ENCODE assay signal across 8 mouse cellular contexts in the genomic region with DNA sequence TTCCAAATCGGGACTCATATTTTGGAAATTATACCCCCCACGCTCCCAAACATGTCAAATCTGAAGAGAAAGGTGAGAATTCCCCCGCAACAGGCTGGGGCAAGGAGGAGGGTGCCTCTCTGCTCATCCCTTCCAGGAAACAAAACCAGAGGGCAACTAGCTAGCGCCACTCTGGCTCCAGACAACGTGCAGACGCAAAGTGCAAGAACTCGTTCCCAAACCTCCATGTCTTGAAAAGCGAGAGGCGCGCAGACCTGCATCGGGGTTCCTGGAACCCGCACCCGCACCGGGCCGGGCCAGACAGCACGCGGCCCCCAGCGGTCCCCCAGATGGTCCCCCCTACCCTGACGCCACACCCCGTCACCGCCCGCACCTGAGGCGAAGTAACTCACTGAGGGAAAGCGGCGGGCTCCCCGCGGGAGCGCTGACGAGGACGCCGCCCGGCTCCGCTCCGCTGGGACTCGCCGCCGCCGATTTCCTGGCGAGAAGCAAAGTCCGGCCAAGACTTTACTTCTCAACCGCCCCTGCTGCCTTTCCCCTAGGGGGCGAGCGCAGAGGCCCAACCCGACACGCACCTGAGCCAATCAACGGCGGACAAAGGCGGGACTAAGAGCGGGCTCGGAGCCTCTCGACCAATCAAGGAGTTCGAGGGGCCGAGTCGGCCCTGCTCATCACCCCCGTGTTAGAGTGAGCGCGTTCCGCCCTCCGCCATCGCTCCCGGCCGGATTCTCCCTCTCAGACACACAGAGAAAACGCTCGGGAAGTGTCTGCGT. TPM values are rescaled to one million over a fixed set of nuclear protein-coding genes. Genes with fewer than 3 reads are reported as not detected.
DNase-seq lines count a peak whose midpoint lies in the region; ATAC-seq lines count a peak whose summit lies in the region.

A gene (minus strand): TSS at position 561 of the 773 bp plus-strand sequence.

- peak; percentile 99 for ATAC-seq in forebrain, embryonic 14.5 days
- ATAC-seq in neural tube, embryonic 15.5 days (ENCODE audit: low FRiP score): peak; percentile 98

- no peaks in the 10 kb centered on the region for H3K27me3 ChIP-seq in forebrain, embryonic 14.5 days (replicated peaks; ENCODE audit: control insufficient read depth, insufficient read depth, low read length)
- no peaks in the 10 kb centered on the region; the same call in 1 of the 2 replicates for H3K27me3 ChIP-seq in neural tube, embryonic 15.5 days (replicated peaks)

- no peaks in the 10 kb centered on the region for H3K36me3 ChIP-seq in forebrain, embryonic 14.5 days (ENCODE audit: control insufficient read depth, insufficient read depth, low read length)
- no peaks in the 10 kb centered on the region for H3K36me3 ChIP-seq in neural tube, embryonic 15.5 days

- DNase-seq in ES-CJ7 (ENCODE audit: low read depth, low spot score): peak; percentile 98
- peak; percentile 97 for DNase-seq in cerebellum, adult 11 months
- DNase-seq in forebrain, embryonic 14.5 days (ENCODE audit: low spot score): peak; percentile 99
- DNase-seq in heart, postnatal 14 days: peak; percentile 98
- DNase-seq in layer of hippocampus, adult 11-12 months (ENCODE audit: low spot score): peak; percentile 98
- peak; percentile 99 for DNase-seq in lung, adult 18-20 months
- peak; percentile 98 for DNase-seq in testis, postnatal 14 days (ENCODE audit: low spot score)

- peak within 1 kb of the TSS; percentile 93 for H3K4me2 ChIP-seq in forebrain, embryonic 14.5 days (ENCODE audit: low read length)
- H3K4me2 ChIP-seq in neural tube, embryonic 15.5 days: peak within 1 kb of the TSS; percentile 97

- H3K4me1 ChIP-seq in forebrain, embryonic 14.5 days (ENCODE audit: control insufficient read depth, insufficient read depth, low read length): peaks cover 12% of the 10 kb centered on the region
- H3K4me1 ChIP-seq in neural tube, embryonic 15.5 days: peaks cover 27% of the 10 kb centered on the region

- intact Hi-C loops in heart, postnatal 14 days (cut with DNase I): loop anchor here (5.0 kb wide), 1 partner anchor 94 kb away; no protein-coding TSS in a partner anchor

- peak within 1 kb of the TSS; percentile 62 for H3K4me3 ChIP-seq in forebrain, embryonic 14.5 days (ENCODE audit: low read depth, low read length)
- H3K4me3 ChIP-seq in neural tube, embryonic 15.5 days (replicated peaks): peak within 1 kb of the TSS; percentile 58

- peak within 1 kb of the TSS; percentile 86 for H3K27ac ChIP-seq in forebrain, embryonic 14.5 days (ENCODE audit: low read depth, low read length)
- peak within 1 kb of the TSS; percentile 86 for H3K27ac ChIP-seq in neural tube, embryonic 15.5 days (replicated peaks)

- 1% methylated on average over 65 of the region's 65 CpGs for WGBS in forebrain, embryonic 14.5 days
- under 1% methylated on average over 65 of the region's 65 CpGs for WGBS in neural tube, embryonic 15.5 days

- peak within 1 kb of the TSS; percentile 80 for H3K9ac ChIP-seq in forebrain, embryonic 14.5 days (ENCODE audit: low read length)
- peak within 1 kb of the TSS; percentile 79 for H3K9ac ChIP-seq in neural tube, embryonic 15.5 days (replicated peaks)

- H3K9me3 ChIP-seq in forebrain, embryonic 14.5 days (replicated peaks; ENCODE audit: control insufficient read depth, low read length): no peaks in the 10 kb centered on the region
- no peaks in the 10 kb centered on the region for H3K9me3 ChIP-seq in neural tube, embryonic 15.5 days (replicated peaks)

RNA-seq across cellular contexts. Expression of the gene that starts here (rescaled TPM):
- polyA plus RNA-seq in forebrain, embryonic 14.5 days (2014; fragmentation: Nextera tagmentation; extraction: Ambion mirVana): 8.1 and 10.9 TPM in 2 replicates
- total RNA-seq in heart, postnatal 14 days (2021): 10 to 100 TPM; 15.7 to 16.5 TPM
- 4.2 and 6.5 TPM in 2 replicates for polyA plus RNA-seq in neural tube, embryonic 15.5 days (2015; fragmentation: Nextera tagmentation; extraction: Ambion mirVana)

Comparison
In these comparisons a context has a peak if more than half of its experiments do, and no peak if none do; other contexts are left out.
1. Peak in every context shown above with its lines: DNase-seq, ATAC-seq, H3K4me3 ChIP-seq and H3K27ac ChIP-seq.